Mouse (Mus musculus): ENCODE measurements around the gene Csnka2ip. TPM values are rescaled to one million over a fixed set of nuclear protein-coding genes. Genes with fewer than 3 reads are reported as not detected.

The Csnka2ip gene
- polyA plus RNA-seq, 2 experiments = 0.04 TPM; not detected in 1

- DNase-seq (ENCODE audit: low spot score) = no peak
- Histone ChIP-seq H3K9me3 (ENCODE audit: control insufficient read depth, low read length) (no peaks in the 10 kb centered on the region), H3K4me2 (replicated peaks; ENCODE audit: low read depth, low read length, severe bottlenecking) (no peak overlapping the region), H3K27me3 (ENCODE audit: control insufficient read depth, insufficient read depth, low read length) (no peaks in the 10 kb centered on the region), H3K27ac (replicated peaks; ENCODE audit: low read depth, low read length) (no peak overlapping the region), H3K4me1 (ENCODE audit: control insufficient read depth, insufficient read depth, low read length) (no peaks in the 10 kb centered on the region), H3K4me3 (replicated peaks; ENCODE audit: low read length) (no peak overlapping the region), H3K36me3 (ENCODE audit: control insufficient read depth, insufficient read depth, low read length) (no peaks in the 10 kb centered on the region), H3K9ac (ENCODE audit: low read depth, low read length, severe bottlenecking) (no peak overlapping the region)
- TF ChIP-seq POLR2A (IDR thresholded peaks at IDR 0.05; ENCODE audit: borderline replicate concordance, extremely low read depth, insufficient read depth, insufficient read length) = no peak
- 44% methylated on average over 5 of the region's 5 CpGs for WGBS
- ATAC-seq (ENCODE audit: low FRiP score, low read depth) = no peak
These were observed 78.1 kb downstream of the Csnka2ip start for GRCm38 (mm10) chr16:64524051-64524645.

DNA sequence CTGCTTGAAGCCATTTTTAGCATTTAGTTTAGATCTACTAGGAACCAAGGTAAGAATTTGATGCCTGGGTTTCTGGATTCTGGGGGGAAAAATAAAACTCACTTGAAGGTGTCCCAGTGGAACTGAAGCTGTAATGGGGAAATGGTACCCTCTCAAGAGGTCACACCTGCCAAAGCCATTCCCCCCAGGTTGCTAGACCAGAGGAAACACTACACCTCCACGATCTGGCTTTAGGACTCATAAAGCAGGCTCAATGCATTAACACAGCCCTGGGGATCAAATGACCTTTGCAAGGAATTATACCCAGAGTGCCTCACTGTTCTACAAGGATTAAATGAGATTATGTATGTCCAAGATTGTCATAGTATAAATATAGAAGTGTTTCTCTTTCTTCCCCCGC, 88.8 kb downstream of the Csnka2ip start:
- Histone ChIP-seq H3K27ac (replicated peaks; ENCODE audit: low read depth, low read length) (no peak overlapping the region), H3K36me3 (ENCODE audit: control insufficient read depth, insufficient read depth, low read length) (no peaks in the 10 kb centered on the region), H3K27me3 (ENCODE audit: control insufficient read depth, insufficient read depth, low read length) (no peaks in the 10 kb centered on the region), H3K4me1 (ENCODE audit: control insufficient read depth, insufficient read depth, low read length) (no peaks in the 10 kb centered on the region), H3K4me3 (replicated peaks; ENCODE audit: low read length) (no peak overlapping the region), H3K4me2 (replicated peaks; ENCODE audit: low read depth, low read length, severe bottlenecking) (no peak overlapping the region), H3K9ac (ENCODE audit: low read depth, low read length, severe bottlenecking) (no peak overlapping the region), H3K9me3 (ENCODE audit: control insufficient read depth, low read length) (no peaks in the 10 kb centered on the region)
- TF ChIP-seq POLR2A (IDR thresholded peaks at IDR 0.05; ENCODE audit: borderline replicate concordance, extremely low read depth, insufficient read depth, insufficient read length) = no peak
- ATAC-seq (ENCODE audit: low FRiP score, low read depth) (no peak), DNase-seq (ENCODE audit: low spot score) (peak; percentile 11)
- WGBS = 39% methylated on average over 2 of the region's 2 CpGs

Other genes starting within 250 kb of the Csnka2ip start
- 12.2 and 16.9 TPM in 2 replicates for gene 4930453N24Rik, start 168.8 kb upstream of the Csnka2ip start, polyA plus RNA-seq (2012; rRNA removed)
- 28.6 and 29.8 TPM in 2 replicates for gene 4930453N24Rik, start 168.8 kb upstream of the Csnka2ip start, polyA plus RNA-seq (2014; fragmentation: Nextera tagmentation; extraction: Ambion mirVana)
- gene Zfp654, start 249.2 kb upstream of the Csnka2ip start, polyA plus RNA-seq (2012; rRNA removed) = 7.0 and 8.1 TPM in 2 replicates
- 8.0 and 8.6 TPM in 2 replicates for gene Zfp654, start 249.2 kb upstream of the Csnka2ip start, polyA plus RNA-seq (2014; fragmentation: Nextera tagmentation; extraction: Ambion mirVana)
- 47.6 and 48.4 TPM in 2 replicates for gene Cggbp1, start 249.6 kb upstream of the Csnka2ip start, polyA plus RNA-seq (2012; rRNA removed)
- gene Cggbp1, start 249.6 kb upstream of the Csnka2ip start, polyA plus RNA-seq (2014; fragmentation: Nextera tagmentation; extraction: Ambion mirVana) = 102 and 105 TPM in 2 replicates

Data from limb, embryonic 14.5 days (tissue).